Mouse (Mus musculus) thymus, postnatal 14 days (tissue): ENCODE data around the gene Ttc38.

ENCODE experiments used
- DNase-seq: peaks from one replicate; pipeline ENCODE4 v3.0.0; 2021

Gene Ttc38

DNA sequence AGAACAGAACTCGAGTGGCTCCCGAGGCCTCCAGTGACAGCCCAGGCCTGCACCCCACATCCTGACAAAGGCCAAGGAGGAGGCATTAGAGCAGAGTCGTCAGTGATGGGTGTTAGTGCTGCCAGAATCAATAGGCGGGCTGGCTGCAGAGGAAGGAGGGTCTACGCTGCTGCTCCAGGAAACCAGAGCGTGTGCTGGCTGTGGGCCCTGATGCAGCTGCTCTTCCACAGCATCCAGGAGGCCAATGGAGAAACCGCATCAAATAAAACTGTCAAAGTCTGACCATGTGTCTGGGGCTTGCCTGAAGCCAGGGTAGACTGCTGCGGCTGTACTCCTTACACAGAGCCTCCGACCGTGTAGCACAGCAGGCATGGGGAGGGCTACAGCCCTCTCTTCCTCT is 65.0 kb downstream of the Ttc38 start:
- no peak for DNase-seq

DNA sequence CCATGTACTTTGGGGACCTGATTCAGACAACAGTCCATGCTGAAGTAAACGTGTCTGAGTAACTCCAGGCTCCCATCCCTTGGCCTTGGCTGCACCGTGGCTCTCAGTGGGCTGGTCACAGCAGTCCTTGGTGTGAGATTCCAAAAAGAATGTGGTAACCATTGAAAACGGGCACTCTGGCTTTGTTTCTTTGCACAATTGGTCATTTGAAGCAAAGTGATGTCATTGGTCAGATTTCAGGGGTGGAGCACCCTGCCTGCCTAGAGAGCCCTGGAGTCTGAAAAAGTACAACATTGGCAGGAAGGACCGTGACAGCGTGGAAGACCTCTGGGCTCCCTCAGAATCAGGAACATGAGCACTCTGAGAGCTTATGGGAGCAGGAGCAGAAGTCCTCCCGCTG is 67.3 kb downstream of the Ttc38 start:
- no peak for DNase-seq

DNA sequence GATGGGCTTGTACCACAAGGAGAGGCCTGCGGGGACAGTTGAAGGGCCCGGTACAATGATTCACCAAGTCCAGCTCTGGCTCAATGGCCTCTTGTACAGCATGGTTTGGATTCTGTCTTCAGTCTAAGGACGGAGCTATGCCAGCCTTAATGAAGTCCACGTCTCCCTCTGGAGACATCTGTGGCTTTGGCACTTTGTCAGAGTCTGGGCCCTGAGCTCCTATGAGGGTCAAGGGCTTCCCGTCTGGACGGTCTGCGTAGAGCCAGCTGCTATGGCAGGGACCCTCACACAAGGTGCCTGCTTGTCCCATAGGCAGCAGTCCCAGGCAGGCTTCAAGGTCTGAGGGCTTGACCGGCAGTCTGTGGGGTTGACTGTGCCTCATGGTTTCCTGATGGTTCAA is 68.2 kb downstream of the Ttc38 start:
- no peak for DNase-seq

DNA sequence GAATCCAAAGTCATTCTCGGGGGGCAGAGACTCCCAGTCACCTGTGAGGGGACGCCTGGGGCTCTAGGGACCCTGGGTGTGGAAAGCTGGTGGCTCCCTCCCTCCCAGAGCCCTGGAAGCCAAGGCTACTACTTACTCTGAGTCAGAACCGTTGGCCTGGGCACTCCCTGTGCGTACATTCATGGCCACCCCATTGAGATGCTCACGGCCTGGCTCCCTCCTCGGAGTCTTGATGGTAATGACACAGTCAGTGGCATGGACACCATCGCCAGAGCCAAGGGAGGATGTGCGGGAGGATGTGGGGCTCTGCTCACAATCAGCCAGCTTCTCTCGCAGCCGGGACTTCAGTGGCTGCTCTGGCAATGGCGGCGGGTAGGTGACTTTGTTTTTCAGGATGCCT is 68.7 kb downstream of the Ttc38 start:
- DNase-seq = no peak

GRCm38 (mm10) chr15:85902505-85902904 is 70.4 kb downstream of the Ttc38 start:
- DNase-seq = no peak

GRCm38 (mm10) chr15:85903826-85904225 is 71.7 kb downstream of the Ttc38 start:
- DNase-seq = no peak
